Mouse (Mus musculus): Measurements from ENCODE around the gene Zmynd12. TPM values are rescaled to one million over a fixed set of nuclear protein-coding genes. Genes with fewer than 3 reads are reported as not detected.

Gene Zmynd12
- polyA plus RNA-seq, 1 experiment from 2014 or later: 2.9 TPM

DNA sequence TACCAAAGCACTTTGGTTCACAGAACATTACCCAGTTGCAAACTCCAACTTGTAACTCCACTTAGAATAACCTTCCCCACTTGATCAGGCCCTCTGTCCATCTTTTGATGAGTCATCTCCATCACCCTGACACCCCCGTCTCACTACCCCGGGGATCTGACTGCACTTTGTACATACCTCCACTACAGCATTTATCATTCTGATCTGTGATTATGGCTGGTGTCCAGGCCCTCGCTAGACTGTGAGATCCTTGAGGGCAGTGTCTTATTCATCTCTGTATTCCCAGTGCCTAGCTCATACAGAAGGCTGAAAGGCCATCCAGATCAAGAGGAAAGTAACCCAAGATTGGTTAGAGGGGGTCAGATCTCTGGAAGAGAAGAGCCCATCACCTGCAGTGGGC lies 1.4 kb upstream of the Zmynd12 start:
- peak overlapping the region; percentile 58; the same call in 1 of the 2 replicates for H3K9ac ChIP-seq (replicated peaks; ENCODE audit: low read depth)
- H3K4me2 ChIP-seq (replicated peaks; ENCODE audit: low read depth, low read length): peak overlapping the region; percentile 88
- WGBS: 20% methylated on average over 3 of the region's 3 CpGs
- ATAC-seq (no peak), DNase-seq (ENCODE audit: low spot score) (no peak)
- H3K4me3 ChIP-seq (ENCODE audit: low read depth, low read length): peak overlapping the region; percentile 49; the same call in 1 of the 2 replicates
- H3K36me3 ChIP-seq (ENCODE audit: insufficient read depth, low read length): no peaks in the 10 kb centered on the region
- H3K9me3 ChIP-seq (ENCODE audit: low read length): no peaks in the 10 kb centered on the region
- peaks cover 13% of the 10 kb centered on the region; the same call in 1 of the 2 replicates for H3K4me1 ChIP-seq (ENCODE audit: insufficient read depth, low read depth, low read length)
- TF ChIP-seq CTCF (IDR thresholded peaks at IDR 0.05): no peak
- TF ChIP-seq EP300 (IDR thresholded peaks at IDR 0.05): no peak
- H3K27ac ChIP-seq (ENCODE audit: low read length): no peak overlapping the region; the same call in 1 of the 2 replicates
- H3K27me3 ChIP-seq (replicated peaks; ENCODE audit: insufficient read depth, low read length): no peaks in the 10 kb centered on the region

- H3K27ac ChIP-seq (ENCODE audit: low read length): peak overlapping the region; percentile 68
- no peak for TF ChIP-seq CTCF (IDR thresholded peaks at IDR 0.05)
- no peak for TF ChIP-seq EP300 (IDR thresholded peaks at IDR 0.05)
- H3K27me3 ChIP-seq (replicated peaks; ENCODE audit: insufficient read depth, low read length): no peaks in the 10 kb centered on the region
- peak overlapping the region; percentile 58 for H3K9ac ChIP-seq (replicated peaks; ENCODE audit: low read depth)
- peak; percentile 23 for DNase-seq (ENCODE audit: low spot score)
- H3K4me2 ChIP-seq (replicated peaks; ENCODE audit: low read depth, low read length): peak overlapping the region; percentile 88
- peaks cover 13% of the 10 kb centered on the region; the same call in 1 of the 2 replicates for H3K4me1 ChIP-seq (ENCODE audit: insufficient read depth, low read depth, low read length)
- 2% methylated on average over 28 of the region's 31 CpGs for WGBS
- no peaks in the 10 kb centered on the region for H3K9me3 ChIP-seq (ENCODE audit: low read length)
- H3K4me3 ChIP-seq (ENCODE audit: low read depth, low read length): peak overlapping the region; percentile 49
- H3K36me3 ChIP-seq (ENCODE audit: insufficient read depth, low read length): no peaks in the 10 kb centered on the region
- ATAC-seq: peak; percentile 41
These were observed 707 bp upstream of the Zmynd12 start for GRCm38 (mm10) chr4:119421921-119422293.

- H3K9me3 ChIP-seq (ENCODE audit: low read length): no peaks in the 10 kb centered on the region
- DNase-seq (ENCODE audit: low spot score) (peak; percentile 17), ATAC-seq (no peak)
- H3K36me3 ChIP-seq (ENCODE audit: insufficient read depth, low read length): no peaks in the 10 kb centered on the region
- TF ChIP-seq EP300 (IDR thresholded peaks at IDR 0.05) (no peak), CTCF (IDR thresholded peaks at IDR 0.05) (no peak)
- H3K27me3 ChIP-seq (replicated peaks; ENCODE audit: insufficient read depth, low read length): no peaks in the 10 kb centered on the region
- no peak overlapping the region for H3K4me2 ChIP-seq (replicated peaks; ENCODE audit: low read depth, low read length)
- no peak overlapping the region for H3K27ac ChIP-seq (ENCODE audit: low read length)
- WGBS: 65% methylated on average over 2 of the region's 2 CpGs
- no peak overlapping the region for H3K9ac ChIP-seq (replicated peaks; ENCODE audit: low read depth)
- no peak overlapping the region for H3K4me3 ChIP-seq (ENCODE audit: low read depth, low read length)
- H3K4me1 ChIP-seq (ENCODE audit: insufficient read depth, low read depth, low read length): peaks cover 13% of the 10 kb centered on the region; the same call in 1 of the 2 replicates
These were observed 2.5 kb downstream of the Zmynd12 start for GRCm38 (mm10) chr4:119425077-119425476.

DNA sequence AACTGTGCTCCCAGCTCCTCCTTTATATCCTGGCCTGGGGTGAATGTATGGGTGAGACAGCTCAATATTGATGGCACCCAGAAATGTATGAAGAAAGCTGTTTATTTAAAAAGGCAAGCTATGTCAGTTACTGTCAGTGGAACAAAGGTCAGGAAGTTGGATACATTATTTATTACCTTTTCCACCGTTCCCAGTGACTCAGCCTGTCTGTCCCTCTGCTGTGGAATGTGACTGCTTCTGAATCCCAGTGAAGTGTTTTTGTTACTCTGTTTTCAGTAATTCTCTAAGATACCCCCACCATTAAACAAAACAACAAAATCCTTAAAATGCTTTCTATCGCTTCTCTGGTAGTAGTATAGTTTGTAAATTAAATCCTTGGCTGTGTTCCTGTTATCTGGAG lies 3.0 kb downstream of the Zmynd12 start:
- TF ChIP-seq CTCF (IDR thresholded peaks at IDR 0.05) (no peak), EP300 (IDR thresholded peaks at IDR 0.05) (no peak)
- Histone ChIP-seq H3K9me3 (ENCODE audit: low read length) (no peaks in the 10 kb centered on the region), H3K27ac (ENCODE audit: low read length) (no peak overlapping the region), H3K4me1 (ENCODE audit: insufficient read depth, low read depth, low read length) (peaks cover 13% of the 10 kb centered on the region; the same call in 1 of the 2 replicates), H3K4me2 (replicated peaks; ENCODE audit: low read depth, low read length) (no peak overlapping the region), H3K36me3 (ENCODE audit: insufficient read depth, low read length) (no peaks in the 10 kb centered on the region), H3K9ac (replicated peaks; ENCODE audit: low read depth) (no peak overlapping the region), H3K4me3 (ENCODE audit: low read depth, low read length) (no peak overlapping the region), H3K27me3 (replicated peaks; ENCODE audit: insufficient read depth, low read length) (no peaks in the 10 kb centered on the region)
- 38% methylated on average over 2 of the region's 2 CpGs for WGBS
- DNase-seq (ENCODE audit: low spot score) (no peak), ATAC-seq (no peak)

- no peaks in the 10 kb centered on the region for H3K36me3 ChIP-seq (ENCODE audit: insufficient read depth, low read length)
- TF ChIP-seq EP300 (IDR thresholded peaks at IDR 0.05) (no peak), CTCF (IDR thresholded peaks at IDR 0.05) (no peak)
- H3K9ac ChIP-seq (replicated peaks; ENCODE audit: low read depth): no peak overlapping the region
- no peaks in the 10 kb centered on the region for H3K9me3 ChIP-seq (ENCODE audit: low read length)
- no peak overlapping the region for H3K27ac ChIP-seq (ENCODE audit: low read length)
- H3K4me2 ChIP-seq (replicated peaks; ENCODE audit: low read depth, low read length): no peak overlapping the region
- ATAC-seq (no peak), DNase-seq (ENCODE audit: low spot score) (no peak)
- H3K4me1 ChIP-seq (ENCODE audit: insufficient read depth, low read depth, low read length): peaks cover 6% of the 10 kb centered on the region; the same call in 1 of the 2 replicates
- H3K27me3 ChIP-seq (replicated peaks; ENCODE audit: insufficient read depth, low read length): no peaks in the 10 kb centered on the region
- H3K4me3 ChIP-seq (ENCODE audit: low read depth, low read length): no peak overlapping the region
- WGBS: 33% methylated on average over 2 of the region's 2 CpGs
These were observed 5.1 kb downstream of the Zmynd12 start for GRCm38 (mm10) chr4:119427680-119428079.

DNA sequence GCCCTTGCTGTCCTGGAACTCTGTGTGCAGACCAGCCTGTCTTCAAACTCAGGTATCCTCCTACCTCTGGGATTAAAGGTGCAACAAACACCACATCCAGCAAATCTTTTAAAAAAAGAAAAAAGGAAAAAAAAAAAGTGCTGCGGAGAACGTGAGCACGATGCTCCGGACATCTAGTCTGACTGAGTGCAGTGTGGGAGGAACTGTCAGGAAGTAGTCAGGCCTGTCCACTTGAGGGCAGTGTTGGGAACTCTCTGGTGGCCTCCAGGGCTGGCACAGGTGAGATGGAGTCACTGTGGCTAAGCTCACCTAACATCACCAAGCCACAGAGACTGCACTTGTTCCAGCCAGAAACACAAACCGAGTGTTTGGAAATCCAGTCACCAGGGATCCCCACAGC lies 8.1 kb downstream of the Zmynd12 start:
- H3K4me1 ChIP-seq (ENCODE audit: insufficient read depth, low read depth, low read length): no peaks in the 10 kb centered on the region
- DNase-seq (ENCODE audit: low spot score) (peak; percentile 68), ATAC-seq (peak; percentile 68)
- H3K27me3 ChIP-seq (replicated peaks; ENCODE audit: insufficient read depth, low read length): no peaks in the 10 kb centered on the region
- no peak overlapping the region for H3K4me3 ChIP-seq (ENCODE audit: low read depth, low read length)
- no peaks in the 10 kb centered on the region for H3K36me3 ChIP-seq (ENCODE audit: insufficient read depth, low read length)
- no peak overlapping the region for H3K9ac ChIP-seq (replicated peaks; ENCODE audit: low read depth)
- no peak for TF ChIP-seq EP300 (IDR thresholded peaks at IDR 0.05)
- peak; percentile 75 for TF ChIP-seq CTCF (IDR thresholded peaks at IDR 0.05)
- H3K4me2 ChIP-seq (replicated peaks; ENCODE audit: low read depth, low read length): no peak overlapping the region
- WGBS: 28% methylated on average over 5 of the region's 5 CpGs
- H3K9me3 ChIP-seq (ENCODE audit: low read length): no peaks in the 10 kb centered on the region
- H3K27ac ChIP-seq (ENCODE audit: low read length): no peak overlapping the region

- ATAC-seq (no peak), DNase-seq (ENCODE audit: low spot score) (no peak)
- Histone ChIP-seq H3K36me3 (ENCODE audit: insufficient read depth, low read length) (no peaks in the 10 kb centered on the region), H3K4me3 (ENCODE audit: low read depth, low read length) (no peak overlapping the region), H3K27ac (ENCODE audit: low read length) (no peak overlapping the region), H3K4me1 (ENCODE audit: insufficient read depth, low read depth, low read length) (no peaks in the 10 kb centered on the region), H3K9me3 (ENCODE audit: low read length) (no peaks in the 10 kb centered on the region), H3K27me3 (replicated peaks; ENCODE audit: insufficient read depth, low read length) (no peaks in the 10 kb centered on the region), H3K9ac (replicated peaks; ENCODE audit: low read depth) (no peak overlapping the region), H3K4me2 (replicated peaks; ENCODE audit: low read depth, low read length) (no peak overlapping the region)
- TF ChIP-seq EP300 (IDR thresholded peaks at IDR 0.05) (no peak), CTCF (IDR thresholded peaks at IDR 0.05) (no peak)
- 88% methylated on average over 2 of the region's 2 CpGs for WGBS
These were observed 15.3 kb downstream of the Zmynd12 start for GRCm38 (mm10) chr4:119437936-119438335.

All from lung, postnatal 0 days (tissue).